Comparison of ENCODE assay signal across 30 mouse cellular contexts in genomic region chr1:74977001-74977400, GRCm38 (mm10). TPM values are rescaled to one million over a fixed set of nuclear protein-coding genes. Genes with fewer than 3 reads are reported as not detected.
"Had no signal": no experiment of that assay in that cellular context is flagged by ENCODE, and none has a peak within 500 bp of the region (broad histone marks: within the 10 kb centered on the region; RNA-seq: fewer than 3 reads in every experiment).

No protein-coding gene starts in this region.

- H3K4me1 ChIP-seq: embryonic facial prominence, embryonic 13.5 days; embryonic facial prominence, embryonic 15.5 days; forebrain, embryonic 15.5 days had no signal

- H3K9me3 ChIP-seq: embryonic facial prominence, embryonic 10.5 days; embryonic facial prominence, embryonic 12.5 days; embryonic facial prominence, embryonic 13.5 days; embryonic facial prominence, embryonic 15.5 days; forebrain, embryonic 10.5 days; forebrain, embryonic 12.5 days; forebrain, embryonic 13.5 days; forebrain, embryonic 15.5 days had no signal

- ATAC-seq: forebrain, embryonic 13.5 days; forebrain, embryonic 14.5 days; forebrain, embryonic 15.5 days; forebrain, embryonic 16.5 days; forebrain, postnatal 0 days had no signal

- H3K4me3 ChIP-seq: embryonic facial prominence, embryonic 10.5 days; embryonic facial prominence, embryonic 12.5 days; embryonic facial prominence, embryonic 13.5 days; embryonic facial prominence, embryonic 15.5 days; erythroblast, embryonic 14.5 days; forebrain, embryonic 10.5 days; forebrain, embryonic 12.5 days; forebrain, embryonic 13.5 days; forebrain, embryonic 15.5 days; gastrocnemius, adult 2 months; heart, adult 2 months had no signal

- H3K36me3 ChIP-seq: embryonic facial prominence, embryonic 10.5 days; embryonic facial prominence, embryonic 12.5 days; embryonic facial prominence, embryonic 13.5 days; embryonic facial prominence, embryonic 15.5 days; forebrain, embryonic 10.5 days; forebrain, embryonic 12.5 days; forebrain, embryonic 15.5 days had no signal

- H3K27me3 ChIP-seq: embryonic facial prominence, embryonic 12.5 days; embryonic facial prominence, embryonic 13.5 days; embryonic facial prominence, embryonic 15.5 days; forebrain, embryonic 12.5 days; forebrain, embryonic 13.5 days; forebrain, embryonic 15.5 days had no signal

- H3K9ac ChIP-seq: embryonic facial prominence, embryonic 12.5 days; embryonic facial prominence, embryonic 13.5 days; embryonic facial prominence, embryonic 15.5 days; forebrain, embryonic 12.5 days; forebrain, embryonic 13.5 days; forebrain, embryonic 15.5 days; forebrain, postnatal 0 days had no signal

- H3K4me2 ChIP-seq: embryonic facial prominence, embryonic 12.5 days; embryonic facial prominence, embryonic 13.5 days; embryonic facial prominence, embryonic 15.5 days; forebrain, embryonic 12.5 days; forebrain, embryonic 13.5 days; forebrain, embryonic 15.5 days had no signal

- H3K27ac ChIP-seq: embryonic facial prominence, embryonic 10.5 days; embryonic facial prominence, embryonic 12.5 days; embryonic facial prominence, embryonic 13.5 days; embryonic facial prominence, embryonic 15.5 days; forebrain, embryonic 10.5 days; forebrain, embryonic 12.5 days; forebrain, embryonic 13.5 days; forebrain, embryonic 15.5 days; gastrocnemius, adult 2 months; heart, adult 2 months had no signal

- DNase-seq: cerebellum, adult 18-20 months; cerebellum, adult 2 months; cerebellum, adult 8-10 months; cerebellum, adult 9-10 months; cerebellum, adult 9-11 months; cerebellum, postnatal 10 days; cerebellum, postnatal 14 days; cerebellum, postnatal 25 days; cerebellum, postnatal 36 days; forebrain, postnatal 0 days; gastrocnemius, adult 2 months; gastrocnemius, postnatal 10 days; gastrocnemius, postnatal 14 days; gastrocnemius, postnatal 25 days; gastrocnemius, postnatal 36 days; heart, adult 11 months; heart, adult 18-20 months; heart, adult 2 months had no signal

RNA-seq across cellular contexts. Expression of gene Ihh, which starts 25.5 kb away (rescaled TPM):
- polyA plus RNA-seq: embryonic facial prominence, embryonic 10.5 days; embryonic facial prominence, embryonic 11.5 days; forebrain, embryonic 10.5 days had no signal

RNA-seq across cellular contexts. Expression of gene Cfap65, which starts 41.6 kb away (rescaled TPM):
- polyA plus RNA-seq: embryonic facial prominence, embryonic 10.5 days; embryonic facial prominence, embryonic 11.5 days; embryonic facial prominence, embryonic 13.5 days; erythroblast, embryonic 14.5 days had no signal
